Mouse (Mus musculus) natural killer cell, adult 2 months (primary cell): ENCODE measurements around the gene Mast3.

Experiments used
- DNase-seq, 2 experiments: peaks; one replicate each; pipeline ENCODE4 v3.0.0; 2022; ENCODE audit warnings: low spot score in 2 of 2

Mast3 gene

DNA sequence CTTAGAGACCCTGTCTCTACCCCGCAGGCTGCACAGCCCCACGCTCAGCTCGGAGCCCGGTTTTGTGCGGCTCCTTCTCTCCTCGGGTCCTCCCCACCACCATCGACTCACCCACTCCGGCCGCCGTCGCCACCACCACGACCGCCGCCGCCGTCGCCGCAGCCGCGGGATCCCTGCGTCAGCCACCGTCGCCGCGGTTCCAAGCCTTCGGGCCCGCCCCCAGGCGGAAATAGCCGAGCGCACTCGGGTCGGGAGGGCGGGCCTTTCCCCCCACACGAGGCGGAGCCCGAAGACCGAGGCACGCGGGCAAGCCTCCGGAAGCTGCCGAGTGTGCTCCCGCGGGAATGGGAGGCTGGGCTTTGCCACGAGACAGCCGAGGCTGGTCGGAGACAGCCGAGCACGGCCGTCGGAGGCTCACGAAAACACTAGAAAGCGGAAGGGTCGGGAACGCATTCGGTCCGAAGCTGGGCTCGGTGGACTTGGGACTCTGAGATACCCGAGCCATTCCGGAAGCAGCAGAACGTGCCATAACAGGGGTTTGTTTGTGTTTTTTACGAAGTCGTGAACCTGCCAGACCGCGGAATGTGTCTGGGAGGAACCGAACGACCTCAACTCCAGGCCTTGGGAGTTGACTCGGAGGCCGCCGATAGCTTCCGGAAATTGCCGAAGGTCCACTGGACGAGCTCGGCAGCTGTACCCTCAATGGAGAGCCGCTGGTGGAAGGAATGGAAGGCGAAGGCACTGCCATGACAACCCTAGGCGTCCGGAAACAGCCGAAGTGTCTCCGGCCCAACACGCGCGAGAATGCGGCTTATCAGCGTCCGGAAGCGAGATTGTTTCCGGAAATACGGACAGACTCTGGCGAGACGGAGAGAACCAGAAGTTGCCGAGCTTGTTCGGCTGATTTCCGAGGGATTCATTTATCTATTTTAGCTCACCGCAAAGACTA, 28.1 kb downstream of the Mast3 start, which contains the start of gene Pik3r2:
Gene Pik3r2, minus strand, starts transcription at position 218 of the 949 bp plus-strand sequence.
- peak; percentile 93 to 96 for DNase-seq

DNA sequence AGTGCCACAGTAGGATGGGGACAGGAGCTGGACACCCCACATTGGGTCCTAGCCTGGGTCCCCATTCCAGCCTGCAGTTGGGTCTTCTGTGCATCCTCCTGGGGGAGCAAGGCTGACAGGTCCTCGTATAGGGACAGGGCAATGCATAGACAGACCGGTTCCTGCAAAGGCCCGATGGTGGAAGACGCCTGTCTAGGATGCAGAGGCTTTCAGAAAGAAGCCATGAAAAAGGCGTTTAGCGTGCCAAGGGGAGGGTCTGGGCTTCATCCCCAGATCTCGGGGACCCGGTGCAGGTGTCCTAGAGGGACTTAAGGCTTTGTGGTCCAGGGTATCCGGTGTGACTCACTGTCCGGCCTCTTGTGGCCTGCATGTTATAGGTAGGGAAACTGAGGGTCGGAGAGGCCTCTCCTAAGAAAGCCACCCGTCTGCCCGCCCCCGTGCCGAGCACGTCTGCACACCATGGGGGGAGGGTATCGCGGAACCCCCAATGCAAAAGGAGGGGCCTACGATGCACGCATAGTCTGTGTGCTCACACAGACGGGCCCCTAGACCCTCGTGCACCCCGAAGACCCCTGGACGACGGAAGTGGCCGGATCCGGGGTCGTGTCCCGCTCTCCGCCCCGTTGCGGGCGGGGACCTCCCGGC, 28.9 kb downstream of the Mast3 start:
- no peak for DNase-seq

DNA sequence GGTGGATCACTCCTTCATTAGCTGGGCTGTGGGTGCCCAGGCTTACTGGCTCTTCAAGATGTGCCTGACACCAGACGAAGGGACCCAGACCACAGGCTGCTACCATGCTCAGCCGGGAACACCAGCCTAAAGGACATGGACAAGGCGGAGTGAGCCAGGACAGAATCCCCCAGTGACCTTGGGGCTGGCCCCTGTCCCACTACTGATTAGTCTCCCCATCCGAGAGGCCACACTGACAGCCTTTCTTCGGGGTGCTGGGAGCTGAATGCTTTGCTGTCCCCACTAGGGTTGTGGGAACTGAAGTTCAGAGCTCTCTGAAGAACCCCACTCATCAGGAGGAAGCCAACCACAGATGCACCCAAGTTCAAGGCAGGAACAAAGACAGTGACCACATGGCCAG, 29.6 kb downstream of the Mast3 start:
- no peak for DNase-seq

DNA sequence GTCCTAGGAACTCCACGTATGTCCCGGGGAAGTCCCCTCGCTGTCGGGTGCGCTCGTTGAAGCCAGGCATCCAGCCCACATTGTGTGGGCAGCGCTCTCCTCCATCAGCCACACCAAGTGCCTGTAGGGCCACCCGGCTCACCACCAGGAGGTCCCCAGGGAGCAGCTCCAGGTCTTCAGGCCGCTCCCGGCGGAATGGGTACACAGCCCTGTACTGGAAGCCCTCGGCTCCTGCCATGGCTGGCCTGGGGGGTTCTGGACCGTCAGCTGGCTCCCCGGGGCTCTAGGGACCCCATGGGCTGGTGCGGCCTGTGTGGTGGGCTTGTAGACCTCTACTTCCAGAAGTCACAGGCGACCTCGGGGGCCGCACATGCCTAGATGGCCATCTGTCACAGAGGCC, 30.1 kb downstream of the Mast3 start:
- DNase-seq = no peak

DNA sequence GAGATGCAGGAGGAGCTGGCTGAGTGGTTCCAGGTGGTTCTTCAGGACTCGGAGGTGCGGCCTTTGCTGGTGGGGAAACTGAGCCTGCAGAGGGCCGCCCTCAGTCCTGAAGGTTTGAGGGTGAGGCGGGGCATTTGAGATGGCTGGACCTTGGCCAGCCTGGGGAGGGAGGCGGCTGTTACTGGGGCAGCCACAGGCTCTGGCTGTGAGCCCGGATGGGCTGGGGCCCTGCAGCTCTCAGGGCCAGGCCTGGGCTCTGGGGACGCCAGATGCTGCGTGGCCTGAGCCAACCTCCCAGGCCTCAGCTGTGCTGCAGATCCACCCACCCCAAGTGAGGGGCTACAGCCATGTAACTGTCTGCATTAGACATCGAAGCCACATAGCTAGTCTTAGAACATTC, 31.0 kb downstream of the Mast3 start:
- DNase-seq = no peak

DNA sequence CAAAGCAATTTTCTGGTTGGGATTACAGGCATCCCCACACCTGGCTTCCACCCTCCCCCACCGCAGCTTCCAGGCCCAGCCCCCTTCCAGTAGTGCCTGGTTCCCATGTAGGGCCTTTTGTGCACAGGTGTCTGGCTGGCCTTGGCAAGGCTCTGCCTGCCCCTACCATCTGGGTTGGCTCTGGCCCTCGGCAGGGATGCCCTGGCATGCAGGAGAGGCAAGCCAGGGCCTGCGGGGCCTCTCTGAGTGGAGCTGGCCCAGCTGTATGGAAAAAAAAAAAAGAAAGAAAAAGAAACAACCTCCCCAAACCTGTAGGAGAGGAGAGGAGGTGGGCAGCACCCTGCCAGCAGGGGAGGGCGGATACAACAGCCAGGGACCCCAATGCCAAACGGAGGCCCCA, 31.4 kb downstream of the Mast3 start:
- no peak for DNase-seq

DNA sequence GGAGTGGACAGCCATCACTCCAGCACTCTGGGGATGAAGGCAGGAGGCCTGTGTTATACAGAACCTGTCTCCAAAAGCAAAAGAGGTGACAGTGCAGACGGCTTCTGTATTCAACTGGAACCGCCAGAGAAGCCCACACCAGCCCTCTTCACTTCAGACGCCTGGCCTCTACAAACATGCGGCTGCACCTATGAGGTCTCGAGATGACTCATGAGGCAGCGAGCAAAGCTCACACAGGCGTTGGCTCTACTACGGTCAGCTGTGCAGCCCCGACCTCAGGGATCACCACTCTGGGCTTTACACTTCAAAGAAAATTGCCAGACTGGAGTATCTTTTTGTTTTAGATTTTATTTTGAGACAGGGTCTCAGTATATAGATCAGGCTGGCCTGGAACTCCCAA, 32.0 kb downstream of the Mast3 start:
- no peak for DNase-seq

DNA sequence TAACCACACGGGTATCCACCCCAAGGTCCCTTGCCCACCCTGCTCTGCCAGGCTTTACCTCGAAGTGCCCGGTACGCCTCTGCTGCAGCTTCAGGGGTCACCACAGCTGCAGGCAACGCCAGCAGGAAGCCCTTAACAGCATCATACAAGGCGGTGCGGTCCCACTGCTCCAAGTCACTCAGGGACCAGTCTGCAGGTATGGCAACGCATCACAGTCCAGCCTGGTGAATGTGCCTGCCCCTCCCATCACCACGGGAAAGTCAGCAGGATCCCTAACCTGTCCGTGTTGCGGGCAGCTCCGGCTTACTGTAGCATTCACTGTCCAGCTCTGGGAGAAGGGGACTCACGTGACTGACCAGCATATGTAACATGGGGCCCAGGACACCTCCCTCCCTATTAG, 32.8 kb downstream of the Mast3 start:
- no peak for DNase-seq

DNA sequence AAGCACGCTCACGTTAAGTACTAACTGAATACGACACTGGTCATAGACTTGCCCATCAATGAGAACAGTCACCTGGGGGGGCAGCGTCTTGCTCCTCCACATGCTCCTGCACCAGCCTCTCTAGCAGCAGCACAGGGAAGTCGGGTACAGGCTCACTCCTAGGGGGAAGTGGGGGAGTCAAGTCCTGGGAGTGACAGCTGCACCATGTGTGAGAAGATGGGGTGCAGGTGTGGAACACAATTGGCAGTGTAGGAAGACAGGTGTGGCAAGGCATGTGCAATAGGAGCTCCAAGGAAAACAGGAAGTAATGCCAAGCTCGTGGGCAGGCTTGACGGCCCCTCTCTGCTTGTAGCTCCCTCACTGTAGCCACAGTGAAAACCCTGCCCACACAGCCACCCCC, 33.6 kb downstream of the Mast3 start:
- DNase-seq = no peak

DNA sequence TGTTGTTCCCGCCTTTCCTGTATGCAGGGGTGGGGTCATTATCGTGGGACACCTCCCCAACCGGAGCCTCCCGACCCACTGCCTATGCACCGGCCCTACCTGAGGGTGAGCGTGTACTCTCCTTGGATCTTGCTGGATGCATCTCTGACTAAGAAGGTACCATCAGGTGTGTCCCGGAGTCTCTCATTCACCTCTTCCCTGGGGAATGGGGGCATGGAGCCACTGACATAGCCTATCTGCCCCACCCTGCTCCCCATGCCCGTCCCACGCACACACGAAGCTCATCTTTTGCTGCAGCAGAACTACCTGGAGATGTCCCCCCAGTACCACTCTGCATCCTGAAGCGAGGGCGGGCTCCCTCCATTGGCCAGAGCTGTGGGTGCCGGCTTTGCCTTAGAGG, 34.1 kb downstream of the Mast3 start:
- no peak for DNase-seq

DNA sequence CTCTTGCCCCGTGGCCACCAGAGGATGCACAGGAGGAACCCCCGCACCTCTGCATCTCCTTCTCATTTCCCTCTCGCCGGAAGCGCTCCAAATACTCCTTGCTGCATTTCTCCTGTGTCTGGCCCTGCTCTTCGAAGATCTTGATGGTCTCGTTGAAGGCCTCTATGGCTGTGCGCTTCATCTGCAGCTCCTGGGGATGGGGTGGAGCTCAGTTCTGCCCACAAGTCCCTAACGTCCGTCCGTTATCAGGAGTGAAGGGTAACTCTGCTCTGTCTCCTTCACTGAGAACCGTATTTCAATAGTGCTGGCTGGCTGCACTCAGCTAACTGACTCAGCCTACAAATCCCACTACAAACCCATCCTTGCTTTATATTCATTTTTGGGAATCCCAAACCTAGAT, 35.0 kb downstream of the Mast3 start:
- no peak for DNase-seq

DNA sequence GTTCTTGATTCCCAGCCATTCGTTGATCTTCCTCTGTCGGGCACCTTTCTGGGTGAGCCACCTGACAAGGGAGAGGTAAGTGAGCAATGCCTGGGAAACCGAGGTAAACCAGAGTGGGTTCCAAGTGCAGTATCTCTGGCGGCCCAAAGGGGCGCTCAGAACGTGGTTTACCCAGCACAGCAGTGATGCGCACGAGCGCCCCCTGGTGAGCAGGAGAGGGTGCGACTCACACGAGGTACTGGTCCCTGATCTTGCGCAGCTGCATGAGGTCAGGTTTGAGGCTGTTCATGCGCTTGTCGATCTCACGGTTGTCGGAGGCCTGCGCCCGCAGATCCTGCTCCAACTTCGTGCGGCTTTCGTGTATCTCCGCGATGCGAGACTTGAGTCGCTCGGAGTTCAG, 35.5 kb downstream of the Mast3 start:
- DNase-seq = peak; percentile 91 to 95

DNA sequence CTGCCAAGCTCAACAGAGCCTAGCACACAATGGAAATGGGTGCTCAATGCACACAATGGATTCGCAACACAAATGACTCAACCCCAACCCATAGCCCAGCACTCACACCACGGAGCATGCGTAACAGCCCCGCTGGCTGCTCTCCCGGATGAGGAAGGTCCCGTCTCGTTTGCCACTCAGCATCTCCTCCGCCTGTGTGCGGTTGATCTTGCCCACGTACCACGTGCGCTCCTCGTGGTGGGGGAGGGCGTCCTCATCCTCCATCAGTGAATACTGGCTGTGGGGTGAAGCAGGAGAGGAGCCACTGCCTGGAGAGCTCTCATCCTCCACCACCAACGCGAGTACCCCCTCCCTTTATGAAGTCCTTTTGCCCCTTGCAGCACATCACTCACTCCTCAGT, 35.9 kb downstream of the Mast3 start:
- DNase-seq = no peak

DNA sequence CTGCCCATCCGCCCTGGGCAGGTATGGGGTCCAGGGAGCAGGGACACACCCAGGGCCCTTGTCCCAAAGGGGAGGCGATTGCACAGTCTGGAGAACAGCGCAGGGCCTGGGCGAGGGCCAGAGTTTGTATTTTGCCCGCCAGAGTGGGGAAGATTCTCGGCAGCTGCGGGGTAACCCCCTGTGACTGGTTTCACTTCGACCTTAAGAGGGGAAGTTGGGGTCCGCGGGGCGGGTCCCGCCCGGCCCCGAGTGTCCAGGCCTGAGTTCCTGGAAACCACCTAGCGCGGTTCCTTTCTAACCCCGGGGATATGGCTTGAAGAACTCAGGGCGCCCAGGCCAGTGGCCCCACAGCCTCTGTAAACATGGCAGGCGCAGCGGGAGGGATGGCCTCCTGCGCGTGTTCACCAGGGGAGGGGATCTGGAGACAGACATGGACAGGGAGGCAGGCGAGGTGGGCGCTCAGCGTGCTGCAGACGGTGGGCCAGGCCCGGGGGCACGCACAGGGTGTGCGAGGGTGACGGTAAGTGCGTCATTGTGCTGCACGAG, 36.5 kb downstream of the Mast3 start:
- DNase-seq = peak in 1 of 2 experiments; percentile 71

DNA sequence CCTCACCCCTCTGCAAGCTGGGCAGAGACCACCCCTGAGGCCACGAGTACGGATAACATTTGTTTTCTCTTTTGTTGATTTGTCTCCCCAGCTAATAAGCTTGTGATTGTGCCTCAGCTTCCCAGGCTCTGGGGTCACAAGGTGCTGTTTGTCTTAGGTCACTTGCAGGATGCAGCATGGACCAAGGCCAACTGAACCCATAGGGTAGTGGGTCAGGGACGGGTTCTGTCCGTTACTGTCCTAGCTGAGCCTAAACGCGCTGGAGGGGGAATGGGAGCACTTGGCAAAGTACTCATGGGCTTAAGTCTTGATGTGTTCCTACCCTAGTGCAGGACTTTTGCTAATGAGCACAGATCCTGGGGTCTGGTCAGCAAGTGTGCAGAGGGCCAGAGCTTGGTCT, 37.4 kb downstream of the Mast3 start:
- DNase-seq = no peak

DNA sequence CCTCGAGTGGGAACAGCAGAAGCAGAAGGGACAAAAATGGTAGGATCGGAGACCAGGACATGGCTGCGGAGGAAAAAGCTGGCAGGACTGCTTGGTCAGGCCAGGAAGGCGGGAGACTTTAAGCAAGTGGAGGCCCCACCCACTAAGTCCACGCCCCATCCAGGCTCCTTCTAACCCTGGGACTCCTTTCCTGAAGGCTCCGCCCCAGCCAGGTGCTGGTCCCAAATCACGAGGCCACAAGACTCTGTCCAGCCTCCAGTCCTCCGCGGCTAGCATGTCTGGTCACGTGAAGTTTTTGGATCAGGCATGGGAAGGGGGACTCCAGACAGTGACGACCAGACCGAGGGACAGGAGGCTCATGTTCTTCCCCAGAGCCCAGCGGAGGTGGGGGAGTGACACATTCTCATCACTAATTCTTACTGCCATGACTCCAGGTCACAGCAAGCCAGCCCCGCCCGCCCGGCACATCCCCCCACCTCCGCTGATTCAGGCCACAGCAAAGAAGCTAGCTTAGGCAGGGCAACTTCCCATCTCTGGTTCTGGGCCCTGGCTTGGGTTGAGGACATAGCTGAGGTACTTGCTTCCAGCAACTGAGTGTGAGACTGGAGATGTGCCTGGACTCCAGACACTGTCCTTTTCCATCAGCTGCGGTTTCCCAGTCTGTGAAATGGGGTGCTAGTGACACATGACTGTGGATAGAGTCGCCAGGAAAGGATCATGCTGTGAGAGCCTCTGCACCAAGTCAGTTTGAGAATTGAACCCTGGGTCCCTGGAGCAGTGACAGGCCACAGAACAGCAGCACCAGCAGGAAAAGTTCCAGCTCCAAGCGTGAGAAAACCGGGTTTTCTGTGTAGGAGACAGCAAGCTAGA, 38.0 kb downstream of the Mast3 start:
- peak in 1 of 2 experiments; percentile 56 for DNase-seq

DNA sequence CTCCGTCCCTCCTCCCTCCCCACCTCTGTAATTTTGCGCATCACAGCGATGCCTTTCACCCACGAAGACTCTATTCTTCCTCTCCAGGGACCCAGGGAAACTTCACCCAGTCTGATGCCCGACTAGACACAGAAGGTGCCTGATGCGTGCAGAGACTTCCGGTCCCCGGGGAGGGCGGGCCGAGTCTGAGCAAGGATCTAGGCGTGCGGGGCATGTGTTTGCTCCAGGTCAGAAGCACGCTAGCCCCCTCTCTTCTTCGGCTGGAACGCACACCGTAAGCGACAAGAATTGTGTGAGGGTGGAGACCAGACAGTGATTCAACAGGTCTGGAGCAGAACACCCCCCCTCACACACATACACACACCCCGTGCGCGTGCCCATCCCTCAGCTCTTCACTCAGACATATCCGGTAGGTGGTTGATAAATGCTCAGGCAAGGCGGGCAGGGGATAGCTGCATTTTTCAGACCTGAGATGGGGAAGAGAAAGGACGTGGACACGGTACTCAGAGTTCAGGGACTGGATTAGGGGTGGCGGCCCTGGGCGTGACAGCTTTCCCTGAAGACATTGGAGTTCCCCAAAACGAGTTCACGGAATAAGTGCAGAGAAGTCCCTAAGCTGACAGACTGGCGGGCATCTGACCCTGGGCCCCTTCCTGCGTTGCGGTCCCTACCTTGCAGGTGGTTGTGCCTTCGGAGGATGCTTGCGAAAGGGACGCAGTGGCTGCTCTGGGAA, 38.9 kb downstream of the Mast3 start:
- DNase-seq = peak; percentile 53 to 86

DNA sequence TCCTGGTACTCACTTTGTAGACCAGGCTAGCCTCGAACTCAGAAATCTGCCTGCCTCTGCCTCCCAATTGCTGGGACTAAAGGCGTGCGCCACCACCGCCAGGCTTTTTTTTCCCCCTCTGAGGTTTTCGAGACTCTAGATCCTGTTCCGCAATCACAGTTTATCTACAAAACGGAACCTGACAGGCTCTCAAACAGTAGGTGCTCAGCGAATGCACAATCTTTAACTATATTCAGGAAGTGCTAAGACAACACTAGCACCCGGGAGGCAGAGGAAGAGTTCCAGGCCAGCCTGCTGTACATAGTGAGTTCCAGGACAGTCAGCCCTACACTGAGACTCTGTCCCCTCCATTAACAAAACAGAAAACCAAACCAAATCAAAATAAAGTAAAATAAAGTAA, 39.5 kb downstream of the Mast3 start:
- DNase-seq = no peak

DNA sequence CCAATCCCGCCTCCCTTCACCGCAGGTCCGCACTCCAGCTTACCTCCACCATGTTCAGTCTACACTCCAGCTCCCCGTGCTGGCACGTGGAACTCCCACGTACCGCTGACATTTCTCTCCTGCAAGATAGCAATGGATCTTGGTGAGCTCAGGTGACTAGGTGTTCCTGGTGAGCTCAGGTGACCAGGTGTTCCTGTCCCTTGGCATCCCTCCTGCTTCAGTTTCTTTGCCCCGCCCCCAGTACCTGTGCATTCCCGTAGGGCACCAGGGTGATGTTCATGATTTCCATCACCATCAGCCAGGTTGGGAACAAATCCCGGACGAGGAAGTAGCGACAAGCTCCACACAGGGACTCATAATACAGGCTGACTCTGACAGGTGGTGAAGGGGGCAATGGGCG, 40.2 kb downstream of the Mast3 start:
- no peak for DNase-seq

DNA sequence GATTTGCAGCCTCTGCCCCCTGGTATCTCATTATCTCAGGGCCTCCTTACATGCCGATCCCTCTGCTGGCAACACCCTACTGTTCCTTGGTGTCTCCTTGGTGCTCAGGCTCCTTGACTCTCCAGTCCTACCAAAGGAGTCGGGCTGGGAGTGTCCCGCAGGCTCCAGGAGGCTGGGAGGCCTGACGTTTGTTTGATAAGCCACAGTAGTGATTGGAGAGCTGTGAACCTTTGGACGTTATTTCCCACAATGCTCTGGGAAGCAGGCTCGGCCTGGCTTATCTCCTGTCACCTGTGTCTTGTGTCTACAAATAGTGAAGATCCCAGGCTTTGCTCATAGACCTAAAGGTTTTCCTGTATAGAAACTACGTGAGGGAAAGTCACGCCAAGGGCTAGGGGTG, 40.8 kb downstream of the Mast3 start:
- DNase-seq = no peak

DNA sequence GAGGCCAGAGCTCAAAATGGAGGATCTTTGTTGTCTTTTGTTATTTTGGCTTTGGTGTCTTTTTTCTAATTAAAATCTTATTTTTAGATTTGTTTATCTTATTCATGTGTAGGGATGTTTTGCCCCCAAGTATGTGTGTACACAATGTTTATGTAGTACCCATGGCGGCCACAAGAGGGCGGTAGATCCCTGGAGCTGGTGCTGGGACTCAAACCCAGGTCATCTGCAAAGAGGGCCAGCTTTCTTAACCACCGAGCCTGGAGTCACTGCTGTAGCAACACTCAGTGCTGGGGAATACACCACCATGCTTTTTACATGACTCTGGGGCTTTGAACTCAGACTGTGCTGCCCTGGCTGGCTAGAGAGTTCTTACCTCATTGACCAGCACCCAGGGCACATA, 41.5 kb downstream of the Mast3 start:
- peak; percentile 55 to 77 for DNase-seq
